Mouse (Mus musculus) neural tube, embryonic 13.5 days (tissue): ENCODE data around the gene Zkscan17. TPM values are rescaled to one million over a fixed set of nuclear protein-coding genes. Genes with fewer than 3 reads are reported as not detected.

Experiments used
- ATAC-seq: fragments of 200-750 bp; cut with Nextera tagmentation; 2 replicates; pipeline ENCODE4 v1.8.0; 2017; ENCODE audit warnings: low read depth, mild to moderate bottlenecking, moderate TSS enrichment, moderate library complexity
- H3K27ac ChIP-seq: fragments of 300-500 bp; sonication (generic); replicated peaks from 2 replicates; pipeline ENCODE4 v1.5.1; 2015; ENCODE audit warnings: moderate library complexity, mild to moderate bottlenecking, inconsistent platforms
- H3K27me3 ChIP-seq: fragments of 300-500 bp; sonication (generic); 2 replicates; pipeline ENCODE4 v1.6.1; 2015; ENCODE audit warnings: mild to moderate bottlenecking, inconsistent platforms
- H3K36me3 ChIP-seq: fragments of 300-500 bp; sonication (generic); 2 replicates; pipeline ENCODE4 v1.6.1; 2015; ENCODE audit warnings: mild to moderate bottlenecking, inconsistent platforms
- H3K4me1 ChIP-seq: fragments of 300-500 bp; sonication (generic); replicated peaks from 2 replicates; pipeline ENCODE4 v1.6.1; 2015; ENCODE audit warnings: inconsistent platforms
- H3K4me2 ChIP-seq: fragments of 300-500 bp; sonication (generic); 2 replicates; pipeline ENCODE4 v1.6.1; 2015; ENCODE audit warnings: inconsistent platforms, mild to moderate bottlenecking, moderate library complexity
- H3K4me3 ChIP-seq: fragments of 300-500 bp; sonication (generic); 2 replicates; pipeline ENCODE4 v1.5.1; 2015; ENCODE audit warnings: mild to moderate bottlenecking, inconsistent platforms
- H3K9ac ChIP-seq: fragments of 300-500 bp; sonication (generic); 2 replicates; pipeline ENCODE4 v1.6.1; 2015; ENCODE audit warnings: moderate library complexity, mild to moderate bottlenecking, inconsistent platforms
- H3K9me3 ChIP-seq: fragments of 300-500 bp; sonication (generic); 2 replicates; pipeline ENCODE4 v1.6.1; 2016; ENCODE audit warnings: inconsistent platforms
- WGBS: fragments of 180-500 bp; shearing (Covaris S2); methylation state at CpG from one replicate; pipeline ENCODE4 v1.1.7; 2015; 5-methylcytosine and 5-hydroxymethylcytosine counted together
- polyA plus RNA-seq: library from polyadenylated mRNA; unstranded; fragments of >200 nt; fragmentation: Nextera tagmentation; extraction: Ambion mirVana; gene quantifications from 2 replicates; pipeline ENCODE4 v1.2.1, GENCODE M21; 2015

The Zkscan17 gene
- polyA plus RNA-seq, 1 experiment from 2014 or later: 13.6 TPM

GRCm38 (mm10) chr11:59540123-59540522 lies 13.6 kb upstream of the Zkscan17 start:
- H3K4me3 ChIP-seq: no peak overlapping the region
- WGBS: 76% methylated on average over 3 of the region's 3 CpGs
- H3K9me3 ChIP-seq: no peaks in the 10 kb centered on the region
- no peak overlapping the region for H3K27ac ChIP-seq
- no peaks in the 10 kb centered on the region for H3K27me3 ChIP-seq
- H3K36me3 ChIP-seq: no peaks in the 10 kb centered on the region
- no peak for ATAC-seq
- no peak overlapping the region for H3K4me2 ChIP-seq
- 0 out of 2 replicates have a peak, but pooled peaks cover 8% of the 10 kb centered on the region for H3K4me1 ChIP-seq
- no peak overlapping the region for H3K9ac ChIP-seq

DNA sequence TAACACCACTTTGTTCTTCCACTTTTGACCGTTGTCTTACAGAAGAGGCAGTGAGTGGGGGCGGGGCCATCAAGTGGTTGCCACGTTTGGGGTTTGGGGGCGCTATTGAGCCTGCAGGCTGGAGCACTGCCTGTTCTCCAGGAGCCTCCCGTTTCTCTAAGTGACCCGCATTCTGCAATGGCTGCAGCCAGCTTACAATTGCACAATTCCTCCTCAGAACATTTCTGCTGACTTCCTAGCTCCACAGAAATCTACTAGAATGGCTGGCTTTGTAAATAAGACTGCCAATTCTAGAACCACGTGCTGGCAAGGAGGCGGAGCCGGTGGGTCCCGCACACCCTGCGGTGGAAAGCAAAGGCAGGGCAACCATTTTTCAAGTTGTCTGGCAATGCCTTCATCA lies 11.8 kb upstream of the Zkscan17 start:
- ATAC-seq: no peak
- 0 out of 2 replicates have a peak overlapping the region, but pooled peaks have one; percentile 17 for H3K4me2 ChIP-seq
- H3K9ac ChIP-seq: no peak overlapping the region
- 0 out of 2 replicates have a peak, but pooled peaks cover 8% of the 10 kb centered on the region for H3K4me1 ChIP-seq
- no peaks in the 10 kb centered on the region for H3K36me3 ChIP-seq
- no peaks in the 10 kb centered on the region for H3K27me3 ChIP-seq
- 34% methylated on average over 11 of the region's 11 CpGs for WGBS
- H3K9me3 ChIP-seq: no peaks in the 10 kb centered on the region
- H3K4me3 ChIP-seq: no peak overlapping the region
- no peak overlapping the region; the same call in 1 of the 2 replicates for H3K27ac ChIP-seq

DNA sequence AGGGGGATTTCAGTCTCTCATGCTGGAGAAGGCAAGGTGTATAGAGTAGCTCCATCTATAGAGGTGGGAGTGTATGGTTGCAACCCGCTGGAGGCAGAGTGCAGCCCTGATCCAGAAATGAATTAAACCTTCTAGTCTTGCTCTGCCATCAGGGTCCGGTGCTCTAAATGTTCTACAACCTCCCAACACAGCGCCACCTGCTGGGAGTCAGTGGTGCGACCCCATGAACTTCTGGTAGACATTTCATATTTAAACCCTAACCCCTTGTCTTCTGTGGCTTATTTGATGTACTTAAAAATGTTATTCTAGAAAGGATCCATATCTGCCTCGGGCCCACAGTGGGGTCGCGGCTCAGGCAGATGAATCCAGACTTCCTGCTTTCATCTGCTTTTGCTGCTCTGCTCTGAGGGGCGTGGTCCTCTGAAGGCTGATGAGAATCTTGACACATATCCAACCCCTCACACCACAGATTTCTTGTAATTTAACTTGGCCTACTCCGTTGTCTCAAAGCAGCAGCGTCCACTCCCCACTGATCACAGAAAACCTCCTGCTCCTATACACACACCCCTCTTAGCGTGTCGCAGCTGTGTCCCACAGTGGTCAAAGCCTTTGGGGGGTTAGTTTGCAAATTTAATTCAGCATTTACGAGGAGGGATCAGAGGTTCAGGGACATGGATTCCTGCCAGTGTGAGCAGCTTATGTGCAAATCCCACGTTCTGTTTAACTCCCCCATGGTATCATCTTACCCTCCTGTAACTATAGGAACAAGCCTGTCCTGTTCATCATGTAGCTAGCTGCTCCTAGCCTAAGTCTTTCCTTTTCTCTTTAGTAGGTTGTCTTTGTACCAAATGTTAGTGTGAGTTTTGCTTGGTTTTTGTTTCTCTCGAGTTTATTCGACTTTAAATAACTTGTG lies 10.9 kb upstream of the Zkscan17 start:
- Histone ChIP-seq H3K9ac (no peak overlapping the region), H3K9me3 (no peaks in the 10 kb centered on the region), H3K4me1 (0 out of 2 replicates have a peak, but pooled peaks cover 8% of the 10 kb centered on the region), H3K27me3 (no peaks in the 10 kb centered on the region), H3K4me2 (no peak overlapping the region), H3K27ac (no peak overlapping the region), H3K36me3 (no peaks in the 10 kb centered on the region), H3K4me3 (no peak overlapping the region)
- WGBS: 72% methylated on average over 16 of the region's 16 CpGs
- no peak for ATAC-seq

- H3K27ac ChIP-seq: 0 out of 2 replicates have a peak overlapping the region, but pooled peaks have one; percentile 24
- no peak overlapping the region for H3K4me2 ChIP-seq
- no peaks in the 10 kb centered on the region for H3K27me3 ChIP-seq
- H3K4me3 ChIP-seq: no peak overlapping the region
- H3K36me3 ChIP-seq: no peaks in the 10 kb centered on the region
- 77% methylated on average over 5 of the region's 5 CpGs for WGBS
- H3K9me3 ChIP-seq: no peaks in the 10 kb centered on the region
- ATAC-seq: no peak
- no peak overlapping the region; the same call in 1 of the 2 replicates for H3K9ac ChIP-seq
- H3K4me1 ChIP-seq: peaks cover 8% of the 10 kb centered on the region
Measured at GRCm38 (mm10) chr11:59531562-59531961, 5.0 kb upstream of the Zkscan17 start.

DNA sequence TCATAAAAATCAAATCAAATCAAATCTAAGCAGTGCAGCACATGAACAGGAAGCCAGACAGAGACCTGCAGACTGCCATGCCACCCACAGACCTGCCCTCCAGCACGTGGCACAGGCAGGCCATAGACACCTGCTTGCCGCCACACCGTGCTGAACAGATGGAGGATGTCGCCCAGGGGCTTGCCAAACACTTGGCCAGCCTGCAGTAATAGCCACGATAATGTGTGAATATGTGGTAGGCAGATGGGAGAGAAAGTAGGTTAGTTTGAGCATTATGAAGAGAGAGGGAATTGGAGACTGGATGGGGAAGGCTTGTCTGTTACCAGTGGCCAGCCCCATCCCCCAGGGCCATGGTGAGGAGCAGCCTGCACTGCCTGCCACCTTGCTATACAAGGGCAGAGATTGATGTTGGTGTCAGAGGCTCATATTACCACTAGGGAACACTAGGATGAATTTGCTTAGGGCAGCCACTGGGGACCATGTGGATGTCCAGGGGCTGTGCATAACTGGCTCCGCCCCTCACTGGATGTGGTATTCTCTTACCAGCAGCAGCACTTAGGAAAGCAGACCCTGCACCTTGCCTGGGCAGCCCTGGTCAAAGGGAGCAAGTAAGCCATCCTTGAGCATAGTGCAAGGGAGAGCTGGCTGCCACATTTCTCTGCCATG lies 4.5 kb upstream of the Zkscan17 start:
- peak overlapping the region; percentile 23; the same call in 1 of the 2 replicates for H3K9ac ChIP-seq
- no peak overlapping the region for H3K4me3 ChIP-seq
- H3K27me3 ChIP-seq: no peaks in the 10 kb centered on the region
- H3K4me2 ChIP-seq: no peak overlapping the region
- H3K36me3 ChIP-seq: no peaks in the 10 kb centered on the region
- no peaks in the 10 kb centered on the region for H3K9me3 ChIP-seq
- H3K27ac ChIP-seq: 0 out of 2 replicates have a peak overlapping the region, but pooled peaks have one; percentile 24
- H3K4me1 ChIP-seq: peaks cover 8% of the 10 kb centered on the region
- no peak for ATAC-seq
- WGBS: 56% methylated on average over 6 of the region's 6 CpGs

DNA sequence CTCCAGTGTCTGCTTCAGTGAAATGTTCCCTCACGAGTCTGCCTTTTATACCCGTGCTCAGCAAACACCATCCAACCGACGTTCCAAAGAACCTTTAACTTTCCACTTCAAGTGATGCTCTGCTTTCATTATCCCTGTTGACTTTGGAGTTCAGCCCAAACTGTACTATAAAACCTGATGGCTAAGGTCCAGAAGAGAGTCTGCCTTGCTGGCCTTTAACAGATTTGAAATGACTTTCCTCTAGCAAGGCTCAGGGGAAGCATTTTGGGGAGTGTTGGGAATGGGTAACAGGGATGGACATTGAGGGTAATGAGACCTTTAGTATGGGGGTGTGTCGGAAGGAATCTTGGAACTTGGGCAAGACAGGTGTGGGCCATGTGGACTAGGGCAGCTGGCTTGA lies 3.7 kb upstream of the Zkscan17 start:
- Histone ChIP-seq H3K4me2 (no peak overlapping the region), H3K9ac (no peak overlapping the region), H3K4me3 (no peak overlapping the region), H3K4me1 (peaks cover 8% of the 10 kb centered on the region), H3K9me3 (no peaks in the 10 kb centered on the region), H3K36me3 (no peaks in the 10 kb centered on the region), H3K27me3 (no peaks in the 10 kb centered on the region), H3K27ac (no peak overlapping the region)
- ATAC-seq: no peak
- WGBS: 86% methylated on average over 5 of the region's 5 CpGs

DNA sequence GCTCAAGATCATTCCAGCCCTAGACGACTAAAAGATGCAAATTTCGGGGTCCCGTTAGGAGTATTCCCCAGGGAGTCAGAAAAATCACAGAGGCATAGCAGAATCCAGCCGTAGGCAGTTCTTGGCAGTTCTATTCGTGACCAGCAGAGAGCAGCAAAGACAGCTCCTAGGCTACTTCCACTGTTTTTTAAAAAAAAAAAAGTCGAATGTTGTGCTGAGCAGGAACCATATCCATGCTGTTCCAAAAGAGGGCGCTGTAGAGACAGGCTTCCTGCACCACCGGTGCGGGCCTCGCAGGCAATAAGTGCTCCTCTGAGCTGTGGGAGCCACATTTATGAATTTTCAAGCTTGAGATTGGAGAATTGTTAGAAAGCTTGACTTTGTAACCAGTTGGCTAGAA lies 1.3 kb downstream of the Zkscan17 start:
- H3K36me3 ChIP-seq: no peaks in the 10 kb centered on the region
- H3K27ac ChIP-seq: no peak overlapping the region
- no peaks in the 10 kb centered on the region for H3K9me3 ChIP-seq
- no peak overlapping the region for H3K4me3 ChIP-seq
- H3K27me3 ChIP-seq: no peaks in the 10 kb centered on the region
- 8% methylated on average over 10 of the region's 10 CpGs for whole genome bisulfite sequencing
- no peaks in the 10 kb centered on the region for H3K4me1 ChIP-seq
- no peak for ATAC-seq
- no peak overlapping the region for H3K4me2 ChIP-seq
- no peak overlapping the region for H3K9ac ChIP-seq

- Histone ChIP-seq H3K9me3 (no peaks in the 10 kb centered on the region), H3K27me3 (no peaks in the 10 kb centered on the region), H3K4me1 (0 out of 2 replicates have a peak, but pooled peaks cover 8% of the 10 kb centered on the region), H3K27ac (no peak overlapping the region), H3K36me3 (no peaks in the 10 kb centered on the region), H3K4me3 (no peak overlapping the region), H3K9ac (no peak overlapping the region), H3K4me2 (no peak overlapping the region)
- 96% methylated on average over 2 of the region's 2 CpGs for WGBS
- ATAC-seq: no peak
Measured at GRCm38 (mm10) chr11:59524150-59524549, 2.4 kb downstream of the Zkscan17 start.

- H3K9ac ChIP-seq: no peak overlapping the region
- 0 out of 2 replicates have a peak, but pooled peaks cover 9% of the 10 kb centered on the region for H3K4me1 ChIP-seq
- no peak for ATAC-seq
- H3K27me3 ChIP-seq: no peaks in the 10 kb centered on the region
- no peaks in the 10 kb centered on the region for H3K9me3 ChIP-seq
- H3K4me3 ChIP-seq: no peak overlapping the region
- no peaks in the 10 kb centered on the region for H3K36me3 ChIP-seq
- WGBS: 71% methylated on average over 6 of the region's 6 CpGs
- no peak overlapping the region for H3K4me2 ChIP-seq
- no peak overlapping the region for H3K27ac ChIP-seq
Measured at GRCm38 (mm10) chr11:59519741-59520495, 6.6 kb downstream of the Zkscan17 start.

DNA sequence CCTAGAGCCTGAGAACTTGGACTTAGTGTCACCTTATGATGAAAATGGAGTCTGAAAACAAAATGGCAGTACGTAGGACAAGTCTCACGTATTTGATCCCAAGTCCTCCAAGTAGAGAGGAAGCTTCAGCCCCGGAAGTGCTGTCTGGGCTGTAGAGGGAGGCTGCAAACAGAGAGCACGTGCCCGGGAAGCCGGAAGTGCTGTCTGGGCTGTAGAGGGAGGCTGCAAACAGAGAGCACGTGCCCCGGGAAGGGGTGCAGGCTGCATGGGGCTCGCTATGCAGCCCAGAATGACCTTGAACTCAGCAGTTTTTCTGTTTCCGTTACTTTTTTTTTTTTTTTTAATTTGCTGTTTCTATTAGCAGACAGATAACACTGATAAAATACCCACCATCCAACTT lies 8.3 kb downstream of the Zkscan17 start:
- no peaks in the 10 kb centered on the region for H3K27me3 ChIP-seq
- H3K9me3 ChIP-seq: no peaks in the 10 kb centered on the region
- no peak overlapping the region for H3K4me2 ChIP-seq
- no peak overlapping the region for H3K27ac ChIP-seq
- no peak overlapping the region for H3K4me3 ChIP-seq
- ATAC-seq: no peak
- no peaks in the 10 kb centered on the region for H3K36me3 ChIP-seq
- 75% methylated on average over 10 of the region's 10 CpGs for WGBS
- H3K9ac ChIP-seq: no peak overlapping the region
- 0 out of 2 replicates have a peak, but pooled peaks cover 9% of the 10 kb centered on the region for H3K4me1 ChIP-seq

GRCm38 (mm10) chr11:59517441-59517840 lies 9.1 kb downstream of the Zkscan17 start:
- Histone ChIP-seq H3K4me2 (no peak overlapping the region), H3K4me1 (0 out of 2 replicates have a peak, but pooled peaks cover 9% of the 10 kb centered on the region), H3K9ac (no peak overlapping the region), H3K27ac (no peak overlapping the region), H3K36me3 (no peaks in the 10 kb centered on the region), H3K27me3 (no peaks in the 10 kb centered on the region), H3K9me3 (no peaks in the 10 kb centered on the region), H3K4me3 (no peak overlapping the region)
- no peak for ATAC-seq
- WGBS: 97% methylated on average over 1 of the region's 1 CpGs
